Mouse (Mus musculus): ENCODE results near the gene C1rl.
A peak's percentile ranks its signal among the peaks of the same experiment; 100 is the strongest.
"Not testable (repeated sequence)": the region's sequence is repeated elsewhere in the genome, so short reads cannot be mapped to it uniquely, and the experiment has no call there.

Gene C1rl

GRCm38 (mm10) chr6:124508292-124508691 lies 15.4 kb downstream of the C1rl start:
- DNase-seq, result peak; percentile 19

GRCm38 (mm10) chr6:124509192-124509591 lies 16.3 kb downstream of the C1rl start:
- DNase-seq, result not testable (repeated sequence)

- no peak for DNase-seq
Observed at GRCm38 (mm10) chr6:124511936-124512335, 19.0 kb downstream of the C1rl start.

- peak; percentile 29 for DNase-seq
Observed at GRCm38 (mm10) chr6:124512355-124512836, 19.5 kb downstream of the C1rl start, which contains the start of gene C1ra. C1ra (plus strand) TSS chr6:124512405.

GRCm38 (mm10) chr6:124517733-124518132 lies 24.8 kb downstream of the C1rl start:
- not testable (repeated sequence) for DNase-seq

GRCm38 (mm10) chr6:124522082-124522481 lies 29.2 kb downstream of the C1rl start:
- peak; percentile 78 for DNase-seq

GRCm38 (mm10) chr6:124527881-124528280 lies 35.0 kb downstream of the C1rl start:
- DNase-seq, result no peak

- DNase-seq, result no peak
Observed at GRCm38 (mm10) chr6:124531077-124531476, 38.2 kb downstream of the C1rl start.

- DNase-seq, result not testable (repeated sequence)
Observed at GRCm38 (mm10) chr6:124536125-124536829, 43.4 kb downstream of the C1rl start.

- DNase-seq, result not testable (repeated sequence)
Observed at GRCm38 (mm10) chr6:124541176-124541575, 48.3 kb downstream of the C1rl start.

GRCm38 (mm10) chr6:124542284-124542683 lies 49.4 kb downstream of the C1rl start, which contains the start of gene C1s1:
C1s1 (minus strand) TSS chr6:124542359.
- DNase-seq, result peak; percentile 51

GRCm38 (mm10) chr6:124544466-124544865 lies 51.6 kb downstream of the C1rl start:
- DNase-seq, result no peak

- no peak for DNase-seq
Observed at GRCm38 (mm10) chr6:124545425-124545824, 52.5 kb downstream of the C1rl start.

GRCm38 (mm10) chr6:124547979-124548378 lies 55.1 kb downstream of the C1rl start:
- not testable (repeated sequence) for DNase-seq

- DNase-seq, result no peak
Observed at GRCm38 (mm10) chr6:124549023-124549550, 56.2 kb downstream of the C1rl start.

GRCm38 (mm10) chr6:124552766-124553165 lies 59.9 kb downstream of the C1rl start:
- DNase-seq, result no peak

GRCm38 (mm10) chr6:124555956-124556355 lies 63.0 kb downstream of the C1rl start:
- not testable (repeated sequence) for DNase-seq

Data from right cerebral cortex, adult 18-20 months (tissue).